Comparison of ENCODE assay signal across 8 mouse cellular contexts in genomic region chr15:78927021-78927787, GRCm38 (mm10). TPM values are rescaled to one million over a fixed set of nuclear protein-coding genes. Genes with fewer than 3 reads are reported as not detected.
DNase-seq lines count a peak whose midpoint lies in the region; ATAC-seq lines count a peak whose summit lies in the region.

No protein-coding gene starts in this region.

- peak; percentile 38 to 56 for DNase-seq in cerebellum, postnatal 25 days
- DNase-seq in kidney, postnatal 36 days, result peak; percentile 29 to 68
- DNase-seq in frontal cortex, postnatal 36 days (ENCODE audit: low spot score in 2 of 2), result no peak
- no peak for DNase-seq in layer of hippocampus, adult 11-12 months (ENCODE audit: low spot score)

- no peaks in the 10 kb centered on the region for H3K9me3 ChIP-seq in erythroblast, embryonic 14.5 days (ENCODE audit: control insufficient read depth, low read length)
- H3K9me3 ChIP-seq in heart, embryonic 15.5 days (replicated peaks), result no peaks in the 10 kb centered on the region
- H3K9me3 ChIP-seq in midbrain, embryonic 13.5 days, result no peaks in the 10 kb centered on the region

- peaks cover 93% of the 10 kb centered on the region for H3K4me1 ChIP-seq in erythroblast, embryonic 14.5 days (ENCODE audit: control insufficient read depth)
- peaks cover 46% of the 10 kb centered on the region for H3K4me1 ChIP-seq in heart, embryonic 15.5 days (replicated peaks)
- H3K4me1 ChIP-seq in midbrain, embryonic 13.5 days (replicated peaks), result peaks cover 32% of the 10 kb centered on the region

- H3K9ac ChIP-seq in heart, embryonic 15.5 days, result peak overlapping the region; percentile 69
- H3K9ac ChIP-seq in midbrain, embryonic 13.5 days (replicated peaks), result 0 out of 2 replicates have a peak overlapping the region, but pooled peaks have one; percentile 54

- 17% methylated on average over 15 of the region's 15 CpGs for WGBS in heart, embryonic 15.5 days
- WGBS in midbrain, embryonic 13.5 days, result 24% methylated on average over 15 of the region's 15 CpGs

- H3K27ac ChIP-seq in heart, embryonic 15.5 days, result peak overlapping the region; percentile 98
- H3K27ac ChIP-seq in midbrain, embryonic 13.5 days, result no peak overlapping the region

- H3K4me3 ChIP-seq in erythroblast, embryonic 14.5 days (replicated peaks), result peak overlapping the region; percentile 61
- H3K4me3 ChIP-seq in heart, embryonic 15.5 days, result peak overlapping the region; percentile 57
- peak overlapping the region; percentile 27; the same call in 1 of the 2 replicates for H3K4me3 ChIP-seq in midbrain, embryonic 13.5 days (replicated peaks)

- H3K27me3 ChIP-seq in erythroblast, embryonic 14.5 days (ENCODE audit: control insufficient read depth), result no peaks in the 10 kb centered on the region
- no peaks in the 10 kb centered on the region for H3K27me3 ChIP-seq in heart, embryonic 15.5 days
- H3K27me3 ChIP-seq in midbrain, embryonic 13.5 days, result peaks cover 17% of the 10 kb centered on the region

- no peak for ATAC-seq in erythroblast, adult 5-6 weeks (replicated peaks; ENCODE audit: low FRiP score, poor library complexity, severe bottlenecking)
- no peak for ATAC-seq in heart, embryonic 15.5 days (replicated peaks; ENCODE audit: insufficient number of reproducible peaks, insufficient read depth, low FRiP score, low read depth)
- ATAC-seq in midbrain, embryonic 13.5 days, result peak; percentile 5; the same call in 1 of the 2 replicates

- H3K4me2 ChIP-seq in heart, embryonic 15.5 days, result peak overlapping the region; percentile 78
- H3K4me2 ChIP-seq in midbrain, embryonic 13.5 days (replicated peaks), result peak overlapping the region; percentile 59

- H3K36me3 ChIP-seq in erythroblast, embryonic 14.5 days (ENCODE audit: control insufficient read depth), result peaks cover 25% of the 10 kb centered on the region
- H3K36me3 ChIP-seq in heart, embryonic 15.5 days, result peaks cover 9% of the 10 kb centered on the region; the same call in 1 of the 2 replicates
- no peaks in the 10 kb centered on the region for H3K36me3 ChIP-seq in midbrain, embryonic 13.5 days

RNA-seq across cellular contexts. Expression of gene Lgals1, which starts 0.7 kb away (rescaled TPM):
- polyA plus RNA-seq in erythroblast, embryonic 14.5 days (2012), result 121 and 168 TPM in 2 replicates
- 46.1 and 56.2 TPM in 2 replicates for total RNA-seq in erythroblast, adult 5-6 weeks (2015; ENCODE audit: low replicate concordance)
- total RNA-seq in erythroblast, adult 5-6 weeks (2017; ENCODE audit: low replicate concordance), result 77.5 and 79.0 TPM in 2 replicates
- polyA plus RNA-seq in heart, embryonic 15.5 days (2015; fragmentation: Nextera tagmentation; extraction: Ambion mirVana), result 806 and 862 TPM in 2 replicates
- polyA plus RNA-seq in midbrain, embryonic 13.5 days (2015; fragmentation: Nextera tagmentation; extraction: Ambion mirVana), result 109 and 125 TPM in 2 replicates

RNA-seq across cellular contexts. Expression of gene Nol12, which starts 7.5 kb away (rescaled TPM):
- polyA plus RNA-seq in erythroblast, embryonic 14.5 days (2012), result 3.9 and 5.4 TPM in 2 replicates
- 1.5 and 6.1 TPM in 2 replicates for total RNA-seq in erythroblast, adult 5-6 weeks (2015; ENCODE audit: low replicate concordance)
- total RNA-seq in erythroblast, adult 5-6 weeks (2017; ENCODE audit: low replicate concordance), result 7.6 and 10.7 TPM in 2 replicates
- 29.9 and 30.3 TPM in 2 replicates for polyA plus RNA-seq in heart, embryonic 15.5 days (2015; fragmentation: Nextera tagmentation; extraction: Ambion mirVana)
- 53.1 and 58.0 TPM in 2 replicates for polyA plus RNA-seq in midbrain, embryonic 13.5 days (2015; fragmentation: Nextera tagmentation; extraction: Ambion mirVana)

RNA-seq across cellular contexts. Expression of gene Pdxp, which starts 13.5 kb away (rescaled TPM):
- polyA plus RNA-seq in erythroblast, embryonic 14.5 days (2012), result 2.1 and 3.0 TPM in 2 replicates
- total RNA-seq in erythroblast, adult 5-6 weeks (2015; ENCODE audit: low replicate concordance), result 2.7 and 9.4 TPM in 2 replicates
- total RNA-seq in erythroblast, adult 5-6 weeks (2017; ENCODE audit: low replicate concordance), result not detected in 2 replicates
- polyA plus RNA-seq in heart, embryonic 15.5 days (2015; fragmentation: Nextera tagmentation; extraction: Ambion mirVana), result 16.2 and 20.4 TPM in 2 replicates
- 55.8 and 63.2 TPM in 2 replicates for polyA plus RNA-seq in midbrain, embryonic 13.5 days (2015; fragmentation: Nextera tagmentation; extraction: Ambion mirVana)

RNA-seq across cellular contexts. Expression of gene Triobp, which starts 20.3 kb away (rescaled TPM):
- 19.1 and 20.3 TPM in 2 replicates for polyA plus RNA-seq in erythroblast, embryonic 14.5 days (2012)
- 42.6 and 43.6 TPM in 2 replicates for total RNA-seq in erythroblast, adult 5-6 weeks (2015; ENCODE audit: low replicate concordance)
- total RNA-seq in erythroblast, adult 5-6 weeks (2017; ENCODE audit: low replicate concordance), result 16.3 and 20.9 TPM in 2 replicates
- 36.8 and 54.5 TPM in 2 replicates for polyA plus RNA-seq in heart, embryonic 15.5 days (2015; fragmentation: Nextera tagmentation; extraction: Ambion mirVana)
- 38.3 and 42.6 TPM in 2 replicates for polyA plus RNA-seq in midbrain, embryonic 13.5 days (2015; fragmentation: Nextera tagmentation; extraction: Ambion mirVana)

RNA-seq across cellular contexts. Expression of gene Sh3bp1, which starts 27.6 kb away (rescaled TPM):
- polyA plus RNA-seq in erythroblast, embryonic 14.5 days (2012), result 13.6 and 16.2 TPM in 2 replicates
- 13.6 and 15.2 TPM in 2 replicates for total RNA-seq in erythroblast, adult 5-6 weeks (2015; ENCODE audit: low replicate concordance)
- total RNA-seq in erythroblast, adult 5-6 weeks (2017; ENCODE audit: low replicate concordance), result 4.5 and 8.8 TPM in 2 replicates
- polyA plus RNA-seq in heart, embryonic 15.5 days (2015; fragmentation: Nextera tagmentation; extraction: Ambion mirVana), result 15.1 and 24.5 TPM in 2 replicates
- polyA plus RNA-seq in midbrain, embryonic 13.5 days (2015; fragmentation: Nextera tagmentation; extraction: Ambion mirVana), result 2.5 and 4.9 TPM in 2 replicates

Comparison
In these comparisons a context has a peak if more than half of its experiments do, and no peak if none do; other contexts are left out.
1. DNase-seq: peak in cerebellum, postnatal 25 days (2 of 2) and kidney, postnatal 36 days (2 of 2); none in frontal cortex, postnatal 36 days (0 of 2) and layer of hippocampus, adult 11-12 months (single experiment).
2. Peak in every context shown above with its lines, with median percentiles within 50 percentile points of each other: H3K4me3 ChIP-seq.